Mouse (Mus musculus) lung, postnatal 0 days (tissue): ENCODE measurements around the gene Mpeg1.

ENCODE experiments used
- CTCF ChIP-seq: IDR thresholded peaks from 2 replicates; pipeline ENCODE4 v1.5.1; 2016; ENCODE audit warnings: antibody characterized with exemption, mild to moderate bottlenecking
- EP300 ChIP-seq: IDR thresholded peaks from 2 replicates; pipeline ENCODE4 v1.6.1; 2016; ENCODE audit warnings: antibody characterized with exemption, mild to moderate bottlenecking, control low read depth

DNA sequence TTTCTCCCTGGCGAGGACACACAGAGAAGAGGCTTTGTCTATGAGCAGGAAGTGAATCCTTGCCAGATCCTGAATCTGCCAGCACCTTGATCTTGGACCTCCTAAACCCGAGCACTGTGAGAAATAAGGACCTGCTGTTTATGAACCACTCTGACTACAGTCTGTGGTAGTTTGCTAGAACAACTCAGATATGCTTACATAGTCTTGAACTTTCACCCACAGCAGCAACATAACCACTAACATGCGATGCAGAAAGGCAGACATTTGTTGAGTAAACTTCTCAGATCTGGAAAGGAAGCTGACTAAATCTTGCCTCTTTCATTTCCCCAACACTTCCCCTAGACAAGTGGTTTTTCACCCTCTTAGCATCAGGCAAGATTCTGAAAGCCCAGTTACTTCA, 11.3 kb downstream of the Mpeg1 start:
- no peak for TF ChIP-seq CTCF
- TF ChIP-seq EP300 = no peak; the same call in 1 of the 2 replicates
